In the genomic region with DNA sequence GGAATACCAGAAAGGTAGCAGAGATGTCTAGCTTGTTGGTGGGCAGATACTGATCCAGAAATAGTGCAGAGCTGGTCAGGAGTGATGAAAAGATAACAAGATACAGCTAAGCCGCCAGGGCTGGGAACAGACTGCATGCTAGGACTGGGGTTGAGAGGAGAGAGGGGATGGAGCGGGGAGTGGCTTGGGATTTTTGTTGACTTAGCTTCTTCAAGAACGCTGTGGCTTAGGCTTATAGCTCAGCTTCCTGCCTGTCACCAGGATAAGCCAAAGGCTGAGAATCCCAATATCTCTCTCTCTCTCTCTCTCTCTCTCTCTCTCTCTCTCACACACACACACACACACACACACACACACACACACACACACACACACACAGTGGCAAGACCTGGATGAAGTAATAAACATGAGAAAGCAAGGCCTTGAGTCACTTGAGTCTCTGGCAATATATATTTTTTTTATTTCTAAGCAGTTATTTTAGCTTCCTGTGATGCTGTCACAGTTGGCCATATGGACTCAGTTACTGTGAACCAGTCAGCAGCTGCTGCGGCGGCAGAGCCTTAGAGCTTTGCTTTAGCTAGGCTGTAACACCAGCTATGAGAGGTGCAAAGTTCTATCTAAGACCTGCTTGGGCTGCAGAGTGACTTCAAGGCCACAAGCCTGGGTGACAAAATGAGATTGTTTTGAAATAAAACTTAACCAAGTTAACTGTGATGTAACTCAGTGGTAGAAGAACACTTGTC, we compare ENCODE assay signal across 14 mouse cellular contexts. TPM values are rescaled to one million over a fixed set of nuclear protein-coding genes. Genes with fewer than 3 reads are reported as not detected.
DNase-seq lines count a peak whose midpoint lies in the region; ATAC-seq and TF ChIP-seq lines count a peak whose summit lies in the region.
"Had no signal": no experiment of that assay in that cellular context is flagged by ENCODE, and none has a peak within 500 bp of the region (broad histone marks: within the 10 kb centered on the region; RNA-seq: fewer than 3 reads in every experiment).

No protein-coding gene starts in this region.

- no peaks in the 10 kb centered on the region for H3K36me3 ChIP-seq in forebrain, embryonic 12.5 days (replicated peaks)
- H3K36me3 ChIP-seq: midbrain, embryonic 15.5 days had no signal

- peak; percentile 35 to 44 for DNase-seq in kidney, postnatal 4 days
- DNase-seq in kidney, adult 9 months, result no peak
- peak; percentile 37 for DNase-seq in retina, embryonic 14.5 days (ENCODE audit: low spot score)
- DNase-seq in gastrocnemius, adult 8-10 months (ENCODE audit: low spot score in 2 of 2), result no peak
- DNase-seq in B cell, adult 2 months, result no peak
- DNase-seq: adrenal gland, postnatal 25 days; cerebellum, postnatal 36 days; thymus, postnatal 25 days had no signal

- H3K27me3 ChIP-seq in forebrain, embryonic 12.5 days, result no peaks in the 10 kb centered on the region
- H3K27me3 ChIP-seq: midbrain, embryonic 15.5 days had no signal

- H3K9me3 ChIP-seq in forebrain, embryonic 12.5 days, result no peaks in the 10 kb centered on the region
- H3K9me3 ChIP-seq: midbrain, embryonic 15.5 days had no signal

- no peak for TF ChIP-seq POLR2A in cortical plate, adult 2 months (IDR thresholded peaks at IDR 0.05; ENCODE audit: extremely low read depth, insufficient read depth, low read length)

- H3K4me3 ChIP-seq in cortical plate, adult 2 months (ENCODE audit: insufficient read depth, low read length), result no peak overlapping the region
- H3K4me3 ChIP-seq in forebrain, embryonic 12.5 days (replicated peaks), result no peak overlapping the region
- H3K4me3 ChIP-seq: midbrain, embryonic 15.5 days had no signal

- H3K9ac ChIP-seq in forebrain, embryonic 12.5 days, result no peak overlapping the region
- H3K9ac ChIP-seq: midbrain, embryonic 15.5 days had no signal

- H3K4me2 ChIP-seq in forebrain, embryonic 12.5 days, result no peak overlapping the region
- H3K4me2 ChIP-seq: heart, embryonic 11.5 days; midbrain, embryonic 15.5 days had no signal

- TF ChIP-seq CTCF in cortical plate, adult 2 months (IDR thresholded peaks at IDR 0.05; ENCODE audit: extremely low read depth, insufficient read depth, low read length), result no peak

- peak overlapping the region; percentile 66 for H3K27ac ChIP-seq in cortical plate, adult 2 months (ENCODE audit: insufficient read depth, low read length)
- peak overlapping the region; percentile 54; the same call in 1 of the 2 replicates for H3K27ac ChIP-seq in forebrain, embryonic 12.5 days
- H3K27ac ChIP-seq: midbrain, embryonic 15.5 days had no signal

- no peak for ATAC-seq in forebrain, embryonic 12.5 days (ENCODE audit: low FRiP score)
- ATAC-seq: midbrain, embryonic 15.5 days had no signal

- H3K4me1 ChIP-seq in cortical plate, adult 2 months (ENCODE audit: control insufficient read depth, insufficient read depth, low read length), result peaks cover 4% of the 10 kb centered on the region
- H3K4me1 ChIP-seq in forebrain, embryonic 12.5 days, result peaks cover 11% of the 10 kb centered on the region

- WGBS in forebrain, embryonic 12.5 days, result 51% methylated on average over 5 of the region's 5 CpGs

RNA-seq across cellular contexts. Expression of gene Islr, which starts 28.2 kb away (rescaled TPM):
- 27.4 and 34.0 TPM in 2 replicates for polyA plus RNA-seq in cortical plate, adult 2 months (2012; rRNA removed)
- 16.4 and 17.9 TPM in 2 replicates for polyA plus RNA-seq in forebrain, embryonic 12.5 days (2016; fragmentation: Nextera tagmentation; extraction: Ambion mirVana)
- 10 to 100 TPM in 3 of 4 experiments, 1 to 10 TPM in 1; 9.8 to 15.7 (median 13.1) TPM for total RNA-seq in gastrocnemius, adult 8-10 months (2022)
- total RNA-seq: MEL had no signal

RNA-seq across cellular contexts. Expression of gene Islr2, which starts 28.2 kb away (rescaled TPM):
- polyA plus RNA-seq in cortical plate, adult 2 months (2012; rRNA removed), result 28.3 TPM in 2 replicates
- 52.3 and 60.8 TPM in 2 replicates for polyA plus RNA-seq in forebrain, embryonic 12.5 days (2016; fragmentation: Nextera tagmentation; extraction: Ambion mirVana)
- total RNA-seq in gastrocnemius, adult 8-10 months (2022), result 1 to 10 TPM; 1.4 to 2.9 (median 1.8) TPM
- polyA plus RNA-seq: liver, embryonic 16.5 days had no signal

RNA-seq across cellular contexts. Expression of gene Ccdc33, which starts 57.3 kb away (rescaled TPM):
- polyA plus RNA-seq in cortical plate, adult 2 months (2012; rRNA removed), result 1.5 and 1.7 TPM in 2 replicates
- polyA plus RNA-seq in forebrain, embryonic 12.5 days (2016; fragmentation: Nextera tagmentation; extraction: Ambion mirVana), result 1.5 and 2.4 TPM in 2 replicates
- total RNA-seq in gastrocnemius, adult 8-10 months (2022), result not detected
- total RNA-seq: MEL had no signal
- polyA plus RNA-seq: heart, embryonic 11.5 days; liver, embryonic 16.5 days had no signal

Comparison
In these comparisons a context has a peak if more than half of its experiments do, and no peak if none do; other contexts are left out.
1. DNase-seq: peak in kidney, postnatal 4 days (2 of 2) and retina, embryonic 14.5 days (single experiment); none in kidney, adult 9 months (single experiment), gastrocnemius, adult 8-10 months (0 of 2) and B cell, adult 2 months (0 of 2).